8 mouse cellular contexts compared by ENCODE assay signal in genomic region chr1:69331418-69332254, GRCm38 (mm10).
DNase-seq lines count a peak whose midpoint lies in the region; ATAC-seq and TF ChIP-seq lines count a peak whose summit lies in the region.

No protein-coding gene starts in this region.

- no peak overlapping the region for H3K27ac ChIP-seq in kidney, postnatal 0 days
- no peak overlapping the region for H3K27ac ChIP-seq in hindbrain, embryonic 15.5 days (replicated peaks)
- H3K27ac ChIP-seq in neural tube, embryonic 15.5 days (replicated peaks): no peak overlapping the region

- H3K4me1 ChIP-seq in kidney, postnatal 0 days (replicated peaks; ENCODE audit: insufficient read depth, low read length): no peaks in the 10 kb centered on the region
- 0 out of 2 replicates have a peak, but pooled peaks cover 6% of the 10 kb centered on the region for H3K4me1 ChIP-seq in hindbrain, embryonic 15.5 days (replicated peaks)
- peaks cover 2% of the 10 kb centered on the region; the same call in 1 of the 2 replicates for H3K4me1 ChIP-seq in neural tube, embryonic 15.5 days

- peak; percentile 59 for TF ChIP-seq CTCF in kidney, postnatal 0 days (IDR thresholded peaks at IDR 0.05; ENCODE audit: low read depth)
- TF ChIP-seq CTCF in brain, embryonic 14.5 days (IDR thresholded peaks at IDR 0.05; ENCODE audit: borderline replicate concordance, extremely low read depth, insufficient read depth, insufficient read length): no peak

- H3K36me3 ChIP-seq in kidney, postnatal 0 days (ENCODE audit: insufficient read depth, low read length): no peaks in the 10 kb centered on the region
- H3K36me3 ChIP-seq in hindbrain, embryonic 15.5 days: no peaks in the 10 kb centered on the region
- no peaks in the 10 kb centered on the region for H3K36me3 ChIP-seq in neural tube, embryonic 15.5 days

- 41% methylated on average over 11 of the region's 11 CpGs for WGBS in kidney, postnatal 0 days
- WGBS in hindbrain, embryonic 15.5 days: 49% methylated on average over 11 of the region's 11 CpGs
- WGBS in neural tube, embryonic 15.5 days: 47% methylated on average over 11 of the region's 11 CpGs

- H3K9ac ChIP-seq in kidney, postnatal 0 days (ENCODE audit: low read depth, low read length): no peak overlapping the region
- no peak overlapping the region for H3K9ac ChIP-seq in hindbrain, embryonic 15.5 days
- H3K9ac ChIP-seq in neural tube, embryonic 15.5 days (replicated peaks): no peak overlapping the region

- H3K9me3 ChIP-seq in kidney, postnatal 0 days (replicated peaks; ENCODE audit: low read length): no peaks in the 10 kb centered on the region
- no peaks in the 10 kb centered on the region for H3K9me3 ChIP-seq in hindbrain, embryonic 15.5 days
- H3K9me3 ChIP-seq in neural tube, embryonic 15.5 days (replicated peaks): no peaks in the 10 kb centered on the region

- H3K27me3 ChIP-seq in kidney, postnatal 0 days (ENCODE audit: insufficient read depth, low read length): no peaks in the 10 kb centered on the region
- H3K27me3 ChIP-seq in hindbrain, embryonic 15.5 days: no peaks in the 10 kb centered on the region
- H3K27me3 ChIP-seq in neural tube, embryonic 15.5 days (replicated peaks): no peaks in the 10 kb centered on the region

- H3K4me3 ChIP-seq in kidney, postnatal 0 days (replicated peaks; ENCODE audit: low read depth, low read length): 0 out of 2 replicates have a peak overlapping the region, but pooled peaks have one; percentile 4
- H3K4me3 ChIP-seq in hindbrain, embryonic 15.5 days: 0 out of 2 replicates have a peak overlapping the region, but pooled peaks have one; percentile 0
- H3K4me3 ChIP-seq in neural tube, embryonic 15.5 days (replicated peaks): no peak overlapping the region

- no peak for ATAC-seq in kidney, postnatal 0 days (replicated peaks; ENCODE audit: low FRiP score, low read depth)
- ATAC-seq in hindbrain, embryonic 15.5 days (ENCODE audit: low FRiP score, low read depth): no peak
- ATAC-seq in neural tube, embryonic 15.5 days (ENCODE audit: low FRiP score): no peak; the same call in 1 of the 2 replicates
- no peak for ATAC-seq in erythroid progenitor cell, adult 5-6 weeks (replicated peaks; ENCODE audit: low FRiP score, poor library complexity, severe bottlenecking)

- peak overlapping the region; percentile 31 for H3K4me2 ChIP-seq in kidney, postnatal 0 days (ENCODE audit: low read length)
- H3K4me2 ChIP-seq in hindbrain, embryonic 15.5 days: peak overlapping the region; percentile 41
- H3K4me2 ChIP-seq in neural tube, embryonic 15.5 days: peak overlapping the region; percentile 33

- peak; percentile 59 for DNase-seq in kidney, postnatal 0 days (ENCODE audit: low spot score)
- no peak for DNase-seq in kidney, postnatal 36 days
- DNase-seq in CD4-positive, CD25-positive, alpha-beta regulatory T cell, adult 2 months (ENCODE audit: low read depth, low spot score): peak; percentile 66
- peak; percentile 65 for DNase-seq in brain, embryonic 14.5 days (ENCODE audit: low read depth)
- DNase-seq in gastrocnemius, adult 18-20 months (ENCODE audit: low spot score): no peak

- TF ChIP-seq POLR2A in brain, embryonic 14.5 days (IDR thresholded peaks at IDR 0.05; ENCODE audit: borderline replicate concordance, extremely low read depth, insufficient read depth, insufficient read length, poor library complexity, severe bottlenecking): no peak

Comparison
In these comparisons a context has a peak if more than half of its experiments do, and no peak if none do; other contexts are left out.
1. DNase-seq: peak in kidney, postnatal 0 days (single experiment), CD4-positive, CD25-positive, alpha-beta regulatory T cell, adult 2 months (single experiment) and brain, embryonic 14.5 days (single experiment); none in kidney, postnatal 36 days (0 of 2) and gastrocnemius, adult 18-20 months (single experiment).
2. Peak in every context shown above with its lines, with median percentiles within 50 percentile points of each other: H3K4me2 ChIP-seq.